Mouse (Mus musculus) intestine, embryonic 16.5 days (tissue): ENCODE data around the gene Cmtm6. TPM values are rescaled to one million over a fixed set of nuclear protein-coding genes. Genes with fewer than 3 reads are reported as not detected.

Source experiments
- ATAC-seq: fragments of 200-750 bp; cut with Nextera tagmentation; 2 replicates; pipeline ENCODE4 v1.8.0; 2017; ENCODE audit warnings: moderate TSS enrichment, moderate library complexity
- H3K27ac ChIP-seq: fragments of 300-500 bp; sonication (generic); 2 replicates; pipeline ENCODE4 v1.5.1; 2014; ENCODE audit warnings: mild to moderate bottlenecking, low read length
- H3K27me3 ChIP-seq: fragments of 300-500 bp; sonication (generic); replicated peaks from 2 replicates; pipeline ENCODE4 v1.6.1; 2014; ENCODE audit warnings: low read length, control low read depth, mixed read lengths; ENCODE audit not compliant: control insufficient read depth, insufficient read depth
- H3K36me3 ChIP-seq: fragments of 300-500 bp; sonication (generic); 2 replicates; pipeline ENCODE4 v1.6.1; 2014; ENCODE audit warnings: low read length, control low read depth; ENCODE audit not compliant: control insufficient read depth, insufficient read depth
- H3K4me1 ChIP-seq: fragments of 300-500 bp; sonication (generic); 2 replicates; pipeline ENCODE4 v1.6.1; 2014; ENCODE audit warnings: low read length, control low read depth, mixed read lengths; ENCODE audit not compliant: control insufficient read depth, insufficient read depth
- H3K4me2 ChIP-seq: fragments of 300-500 bp; sonication (generic); 2 replicates; pipeline ENCODE4 v1.6.1; 2014; ENCODE audit warnings: low read depth, low read length, control low read depth
- H3K4me3 ChIP-seq: fragments of 300-500 bp; sonication (generic); 2 replicates; pipeline ENCODE4 v1.5.1; 2014; ENCODE audit warnings: mild to moderate bottlenecking, low read length
- H3K9ac ChIP-seq: fragments of 300-500 bp; sonication (generic); 2 replicates; pipeline ENCODE4 v1.6.1; 2014; ENCODE audit warnings: low read depth, low read length
- H3K9me3 ChIP-seq: fragments of 300-500 bp; sonication (generic); 2 replicates; pipeline ENCODE4 v1.6.1; 2016; ENCODE audit warnings: low read length, control low read depth; ENCODE audit not compliant: control insufficient read depth
- WGBS: fragments of 180-500 bp; shearing (Covaris S2); extraction: QIAGEN DNeasy Blood & Tissue Kit; methylation state at CpG from one replicate; pipeline ENCODE4 v1.1.7; 2014; 5-methylcytosine and 5-hydroxymethylcytosine counted together
- polyA plus RNA-seq: library from polyadenylated mRNA; unstranded; fragments of >200 nt; fragmentation: Nextera tagmentation; extraction: Ambion mirVana; gene quantifications from 2 replicates; pipeline ENCODE4 v1.2.1, GENCODE M21; 2015

Cmtm6 gene
- polyA plus RNA-seq, 1 experiment from 2014 or later: 100 TPM

DNA sequence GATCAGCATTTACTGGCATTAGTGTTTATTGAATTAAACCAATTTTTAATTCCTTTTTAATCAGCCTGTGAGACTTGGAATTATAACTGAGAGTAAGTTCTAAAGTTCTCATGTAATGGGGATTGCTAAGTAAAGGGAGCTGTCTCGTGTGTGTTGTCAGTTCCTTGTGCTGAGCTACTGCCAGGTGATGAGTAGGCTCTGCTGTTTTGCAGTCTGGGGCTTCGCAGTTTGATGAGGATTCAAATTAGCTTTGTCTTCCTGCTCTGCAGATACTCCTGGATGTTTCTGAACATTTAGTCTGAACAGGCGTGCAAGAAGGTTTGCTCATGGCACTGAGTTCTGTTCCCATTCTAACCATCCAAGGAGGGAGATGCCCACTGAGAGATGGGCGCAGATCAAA lies 33.8 kb upstream of the Cmtm6 start:
- Histone ChIP-seq H3K9ac (no peak overlapping the region), H3K4me1 (peaks cover 7% of the 10 kb centered on the region), H3K27ac (no peak overlapping the region), H3K27me3 (no peaks in the 10 kb centered on the region), H3K9me3 (no peaks in the 10 kb centered on the region), H3K36me3 (peaks cover 10% of the 10 kb centered on the region; the same call in 1 of the 2 replicates), H3K4me2 (no peak overlapping the region), H3K4me3 (no peak overlapping the region)
- 89% methylated on average over 4 of the region's 4 CpGs for WGBS
- no peak for ATAC-seq

DNA sequence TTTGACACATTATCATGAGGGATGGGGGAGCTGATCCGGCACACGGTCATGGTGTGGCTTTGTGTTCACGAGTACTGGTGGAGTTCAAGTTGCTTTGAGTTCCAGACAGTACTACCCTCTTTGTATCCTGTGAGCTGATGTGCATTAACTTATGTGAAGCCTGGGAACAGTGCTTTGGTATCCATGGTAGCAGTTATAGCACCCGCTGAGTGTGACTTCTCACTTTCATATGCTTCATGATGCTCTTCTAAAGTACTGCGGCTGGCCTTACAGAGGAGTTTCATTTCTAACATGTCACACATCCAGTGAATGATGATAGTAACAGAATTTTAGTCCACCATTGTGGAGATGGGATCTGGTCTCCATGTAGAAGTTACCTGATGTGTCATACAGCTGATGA lies 33.0 kb upstream of the Cmtm6 start:
- peaks cover 7% of the 10 kb centered on the region for H3K4me1 ChIP-seq
- 92% methylated on average over 5 of the region's 5 CpGs for WGBS

DNA sequence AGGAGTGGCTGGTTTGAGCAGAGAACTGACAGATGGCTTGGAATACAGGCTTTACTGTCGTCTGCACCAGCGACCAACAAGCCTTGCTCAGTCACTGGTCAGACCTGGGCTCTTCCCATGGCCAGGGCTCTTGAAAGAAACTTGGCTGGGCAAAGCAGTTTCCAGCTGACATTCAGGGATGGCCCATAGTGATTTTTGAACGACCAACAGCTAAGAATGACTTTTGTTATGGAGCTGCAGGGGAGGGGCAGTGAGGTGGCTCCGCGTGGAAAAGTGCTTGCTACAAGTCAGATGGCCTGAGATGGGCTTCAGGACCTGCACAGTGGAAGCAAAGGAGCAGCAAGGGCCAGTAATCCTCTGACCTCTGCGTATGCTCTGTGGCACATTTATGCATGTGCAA lies 31.7 kb upstream of the Cmtm6 start:
- 72% methylated on average over 6 of the region's 6 CpGs for WGBS
- Histone ChIP-seq H3K9ac (no peak overlapping the region), H3K4me2 (no peak overlapping the region), H3K27me3 (no peaks in the 10 kb centered on the region), H3K9me3 (no peaks in the 10 kb centered on the region), H3K4me3 (no peak overlapping the region), H3K4me1 (peaks cover 7% of the 10 kb centered on the region), H3K27ac (no peak overlapping the region), H3K36me3 (0 out of 2 replicates have a peak, but pooled peaks cover 3% of the 10 kb centered on the region)
- ATAC-seq: no peak

More for the DNA sequence above, 33.0 kb upstream of the Cmtm6 start:
- H3K4me2 ChIP-seq: no peak overlapping the region
- no peak for ATAC-seq
- no peaks in the 10 kb centered on the region for H3K9me3 ChIP-seq
- H3K27ac ChIP-seq: no peak overlapping the region
- H3K4me3 ChIP-seq: no peak overlapping the region
- H3K27me3 ChIP-seq: no peaks in the 10 kb centered on the region
- H3K36me3 ChIP-seq: 0 out of 2 replicates have a peak, but pooled peaks cover 3% of the 10 kb centered on the region
- no peak overlapping the region for H3K9ac ChIP-seq

DNA sequence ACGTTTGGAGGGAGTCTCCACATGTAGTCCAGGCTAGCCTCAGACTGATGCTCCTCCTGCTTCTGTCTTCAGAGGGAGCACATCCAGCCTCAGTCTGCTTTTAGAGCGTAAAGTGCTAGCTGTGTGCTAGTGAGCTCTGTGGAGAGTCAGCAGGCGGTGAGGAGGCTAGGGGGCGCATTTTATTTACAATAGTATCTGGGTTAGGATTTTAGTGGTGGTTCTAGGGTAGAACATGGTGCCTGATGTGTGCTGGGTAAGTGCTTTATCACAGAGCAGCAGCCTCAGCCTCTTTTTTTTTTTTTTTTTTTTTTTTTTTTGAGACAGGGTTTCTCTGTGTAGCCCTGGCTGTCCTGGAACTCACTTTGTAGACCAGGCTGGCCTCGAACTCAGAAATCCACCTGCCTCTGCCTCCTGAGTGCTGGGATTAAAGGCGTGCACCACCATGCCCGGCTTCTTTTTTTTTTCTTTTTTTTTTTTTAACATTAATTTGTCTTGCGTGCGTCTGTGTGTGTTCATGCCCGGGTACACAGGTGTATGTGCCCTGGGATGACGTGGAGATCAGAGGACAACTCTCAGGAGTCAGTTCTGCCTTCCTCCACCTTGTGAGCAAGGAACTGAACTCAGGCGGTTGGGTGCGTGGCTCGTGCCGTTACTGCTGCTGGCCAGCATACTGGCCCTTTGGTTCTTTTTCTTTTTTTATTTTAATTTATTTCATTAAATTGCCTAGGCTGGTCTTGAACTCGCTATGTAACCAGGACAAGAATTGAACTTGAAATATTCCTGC lies 30.8 kb upstream of the Cmtm6 start:
- Histone ChIP-seq H3K4me2 (no peak overlapping the region), H3K4me1 (peaks cover 7% of the 10 kb centered on the region), H3K36me3 (no peaks in the 10 kb centered on the region), H3K9ac (no peak overlapping the region), H3K4me3 (no peak overlapping the region), H3K27ac (no peak overlapping the region), H3K27me3 (no peaks in the 10 kb centered on the region), H3K9me3 (no peaks in the 10 kb centered on the region)
- ATAC-seq: no peak
- WGBS: 91% methylated on average over 15 of the region's 16 CpGs

DNA sequence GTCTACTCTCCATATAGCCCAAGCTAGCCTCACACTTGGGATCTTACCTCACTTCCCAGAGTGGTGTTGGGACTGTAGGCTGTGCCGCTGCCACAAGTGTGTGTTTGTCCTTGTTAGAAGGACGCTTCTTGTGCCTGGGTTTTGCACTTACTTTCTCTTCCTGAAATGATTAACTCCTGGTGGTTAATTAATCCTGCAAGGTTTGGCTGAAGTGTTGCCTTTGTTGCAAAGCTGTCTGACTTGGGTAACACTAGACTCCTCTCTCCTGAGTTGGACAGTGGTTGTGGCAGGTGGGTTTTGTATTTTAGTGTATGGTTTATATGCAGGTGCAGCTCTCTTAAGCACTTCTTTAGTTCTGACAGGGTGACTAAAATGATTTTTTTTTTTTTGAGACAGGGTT lies 29.9 kb upstream of the Cmtm6 start:
- Histone ChIP-seq H3K4me2 (no peak overlapping the region), H3K27ac (no peak overlapping the region), H3K9ac (no peak overlapping the region), H3K9me3 (no peaks in the 10 kb centered on the region), H3K4me1 (peaks cover 7% of the 10 kb centered on the region), H3K36me3 (peaks cover 4% of the 10 kb centered on the region; the same call in 1 of the 2 replicates), H3K27me3 (no peaks in the 10 kb centered on the region), H3K4me3 (no peak overlapping the region)
- 68% methylated on average over 2 of the region's 2 CpGs for WGBS
- ATAC-seq: no peak

DNA sequence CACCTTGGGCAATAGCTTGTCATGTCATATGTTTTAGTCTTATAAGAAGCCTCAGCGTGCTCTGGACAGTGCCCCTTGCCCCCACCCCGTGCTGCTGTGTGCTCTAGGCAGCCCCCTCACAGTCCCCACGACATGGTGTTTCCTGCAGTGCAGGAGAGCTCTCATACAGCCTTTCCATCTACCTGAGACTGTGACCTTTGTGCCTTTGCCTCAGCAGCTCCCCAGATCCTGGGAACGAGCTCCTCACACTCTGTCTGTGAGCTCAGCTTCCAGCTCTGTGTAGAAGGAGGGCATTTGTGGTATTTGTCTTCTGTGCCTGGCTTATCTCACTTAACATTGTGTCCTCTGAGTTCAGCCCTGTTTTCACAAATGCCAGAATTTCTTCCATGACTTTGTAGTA lies 29.0 kb upstream of the Cmtm6 start:
- Histone ChIP-seq H3K36me3 (peaks cover 5% of the 10 kb centered on the region; the same call in 1 of the 2 replicates), H3K4me3 (no peak overlapping the region), H3K4me2 (no peak overlapping the region), H3K27me3 (no peaks in the 10 kb centered on the region), H3K9me3 (no peaks in the 10 kb centered on the region), H3K4me1 (peaks cover 7% of the 10 kb centered on the region), H3K9ac (no peak overlapping the region), H3K27ac (no peak overlapping the region)
- WGBS: 65% methylated on average over 4 of the region's 4 CpGs
- ATAC-seq: peak; percentile 78

DNA sequence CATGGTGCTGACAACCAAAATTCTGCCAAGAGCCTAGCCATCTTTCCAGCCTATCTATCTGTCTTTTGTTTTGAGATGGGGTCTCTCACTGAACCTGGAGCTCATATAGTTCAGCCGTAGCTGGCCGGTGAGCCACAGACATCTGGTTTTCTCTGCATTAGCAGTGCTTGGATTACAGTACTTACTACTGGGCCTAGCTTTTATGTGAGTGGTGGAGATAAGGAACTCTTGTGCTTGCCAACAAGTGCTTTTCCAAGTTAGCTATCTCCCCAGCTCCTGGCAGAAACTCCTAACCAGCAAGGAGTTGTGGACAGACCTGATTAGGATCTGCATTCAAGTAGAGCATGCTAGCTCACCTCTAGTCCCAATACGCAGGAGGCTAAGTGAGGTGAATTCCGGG lies 23.1 kb upstream of the Cmtm6 start:
- Histone ChIP-seq H3K4me2 (no peak overlapping the region), H3K4me1 (no peaks in the 10 kb centered on the region), H3K4me3 (no peak overlapping the region), H3K27ac (no peak overlapping the region), H3K27me3 (no peaks in the 10 kb centered on the region), H3K9me3 (no peaks in the 10 kb centered on the region), H3K36me3 (peaks cover 12% of the 10 kb centered on the region; the same call in 1 of the 2 replicates), H3K9ac (no peak overlapping the region)
- no peak for ATAC-seq
- 96% methylated on average over 4 of the region's 4 CpGs for WGBS

DNA sequence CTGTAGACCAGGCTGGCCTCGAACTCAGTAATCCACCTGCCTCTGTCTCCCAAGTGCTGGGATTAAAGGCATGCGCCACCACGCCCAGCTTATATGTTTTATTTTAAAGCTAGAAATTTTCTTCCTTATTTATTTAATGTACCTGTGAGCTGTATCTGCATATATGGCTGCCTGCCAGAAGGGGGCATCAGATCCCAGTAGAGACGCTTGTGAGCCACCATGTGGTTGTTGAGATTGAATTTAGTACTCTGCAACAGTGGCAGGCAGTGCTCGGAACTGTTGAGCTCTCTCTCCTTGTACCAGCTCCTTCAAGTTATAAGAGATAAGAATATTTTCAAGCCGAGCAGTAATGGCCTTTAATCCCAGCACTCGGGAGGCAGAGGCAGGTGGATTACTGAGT lies 20.6 kb upstream of the Cmtm6 start:
- H3K9me3 ChIP-seq: no peaks in the 10 kb centered on the region
- H3K27ac ChIP-seq: no peak overlapping the region
- no peak overlapping the region for H3K4me3 ChIP-seq
- 79% methylated on average over 7 of the region's 7 CpGs for WGBS
- H3K4me1 ChIP-seq: no peaks in the 10 kb centered on the region
- H3K27me3 ChIP-seq: no peaks in the 10 kb centered on the region
- no peak overlapping the region for H3K4me2 ChIP-seq
- H3K9ac ChIP-seq: no peak overlapping the region
- peaks cover 19% of the 10 kb centered on the region for H3K36me3 ChIP-seq
- ATAC-seq: no peak

DNA sequence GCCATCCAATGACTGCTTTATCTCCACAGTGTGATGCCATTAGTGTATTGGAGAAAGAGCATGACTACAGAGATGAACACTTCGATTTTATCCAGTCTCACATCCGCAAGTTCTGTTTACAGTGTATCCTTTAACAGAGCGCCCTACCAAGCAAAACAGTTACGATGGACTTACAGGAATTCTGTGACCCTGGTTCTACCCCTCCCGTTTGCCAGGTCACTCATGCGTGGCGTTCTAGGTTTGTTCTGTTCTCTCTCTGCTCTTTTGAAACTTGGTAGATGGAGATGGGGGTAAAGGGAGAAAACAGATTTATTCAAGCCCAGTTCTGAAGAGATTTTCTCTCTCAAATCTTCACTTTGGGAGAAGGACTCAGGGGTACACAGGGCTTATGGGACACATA lies 17.4 kb upstream of the Cmtm6 start:
- WGBS: 89% methylated on average over 7 of the region's 7 CpGs
- peaks cover 28% of the 10 kb centered on the region for H3K36me3 ChIP-seq

More for the DNA sequence above, 17.4 kb upstream of the Cmtm6 start:
- no peaks in the 10 kb centered on the region for H3K4me1 ChIP-seq
- no peaks in the 10 kb centered on the region for H3K9me3 ChIP-seq
- no peak overlapping the region for H3K27ac ChIP-seq
- H3K4me2 ChIP-seq: no peak overlapping the region
- no peak overlapping the region for H3K4me3 ChIP-seq
- H3K9ac ChIP-seq: no peak overlapping the region
- no peaks in the 10 kb centered on the region for H3K27me3 ChIP-seq
- ATAC-seq: no peak
